Mouse (Mus musculus) liver, embryonic 14.5 days (tissue): ENCODE data around the gene Calm3.

Experiments used
- CTCF ChIP-seq: IDR thresholded peaks from 2 replicates; pipeline ENCODE4 v1.5.1; 2016; ENCODE audit warnings: antibody characterized with exemption, low read depth, control low read depth
- EP300 ChIP-seq: IDR thresholded peaks from 2 replicates; pipeline ENCODE4 v1.6.1; 2016; ENCODE audit warnings: antibody characterized with exemption, low read depth

DNA sequence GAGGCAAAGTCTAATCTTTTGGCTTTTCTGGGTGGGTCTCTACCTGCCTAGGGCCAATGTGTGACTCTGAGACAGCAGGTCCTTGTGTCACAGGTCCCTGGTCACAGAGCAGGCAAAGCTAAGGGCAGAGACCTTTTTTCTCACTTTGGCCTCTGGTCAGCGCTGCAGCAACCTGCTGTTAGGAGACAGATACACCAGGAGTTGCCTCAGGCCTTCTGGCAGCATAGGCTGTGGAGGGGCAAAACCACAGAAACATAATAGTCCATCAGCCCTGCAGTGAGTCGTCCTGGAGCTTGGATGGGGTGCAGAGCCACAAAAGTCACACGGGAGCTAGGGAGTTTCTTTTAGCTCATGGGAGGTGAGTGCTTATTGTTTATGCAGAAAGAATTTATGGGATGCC lies 5.2 kb downstream of the Calm3 start:
- TF ChIP-seq CTCF (no peak), EP300 (no peak)
